Mouse (Mus musculus): ENCODE measurements at regions not wholly inside any gene's neighbourhood (a gene's known extent, or its start where the extent isn't known, plus 50 kb on each side); places are given as distances from the start of the nearest gene placed in this dataset.

DNA sequence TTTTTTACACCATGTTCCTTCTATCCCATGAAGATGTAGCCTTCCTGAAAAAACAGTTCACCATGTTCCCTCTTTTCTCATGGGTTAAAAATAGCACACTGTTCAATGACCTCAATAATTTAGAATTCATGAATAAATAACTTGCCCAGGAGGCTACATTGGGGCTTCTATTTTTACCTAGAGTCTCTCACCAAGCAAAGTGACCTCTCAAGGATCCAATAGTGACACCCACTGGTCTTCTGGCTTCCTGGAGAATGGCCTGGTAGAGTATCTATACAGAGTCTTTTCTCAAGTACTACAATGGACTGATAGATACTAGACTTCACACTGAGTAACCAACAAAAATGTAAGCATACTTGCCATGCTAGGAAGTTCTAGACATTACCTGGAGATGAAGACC is 60.9 kb downstream of the Gjd2 start:
- TF ChIP-seq CTCF (IDR thresholded peaks at IDR 0.05; ENCODE audit: borderline replicate concordance, control insufficient read depth, extremely low read depth, insufficient read depth, low read length, poor library complexity) (no peak), POLR2A (IDR thresholded peaks at IDR 0.05; ENCODE audit: control insufficient read depth, extremely low read depth, insufficient read depth, low read length, poor library complexity) (no peak)

Measured in thymus, adult 2 months (tissue).